Mouse (Mus musculus) bone marrow, adult 2 months (tissue): ENCODE results near the gene Zfp410. TPM values are rescaled to one million over a fixed set of nuclear protein-coding genes. Genes with fewer than 3 reads are reported as not detected.

Source experiments
- H3K27ac ChIP-seq: fragments of 200-500 bp; 2 replicates; pipeline ENCODE4 v1.5.1; 2012; ENCODE audit warnings: low read depth, mild to moderate bottlenecking, control low read depth, inconsistent platforms, low read length; ENCODE audit not compliant: control insufficient read depth, poor library complexity, insufficient read depth
- H3K4me1 ChIP-seq: fragments of 200-500 bp; 2 replicates; pipeline ENCODE4 v1.6.1; 2011; ENCODE audit warnings: low read length; ENCODE audit not compliant: control insufficient read depth, insufficient read depth
- H3K4me3 ChIP-seq: fragments of 200-500 bp; replicated peaks from 2 replicates; pipeline ENCODE3; 2011; ENCODE audit warnings: mild to moderate bottlenecking, low read depth, low read length, control low read depth; ENCODE audit not compliant: control insufficient read depth
- CTCF ChIP-seq: fragments of 200-500 bp; IDR thresholded peaks from 2 replicates; pipeline ENCODE4 v1.5.1; 2011; ENCODE audit warnings: low read length, control low read depth; ENCODE audit not compliant: control insufficient read depth, insufficient read depth
- POLR2A ChIP-seq: fragments of 200-500 bp; IDR thresholded peaks from 2 replicates; pipeline ENCODE4 v1.6.1; 2011; ENCODE audit warnings: low read depth, mild to moderate bottlenecking, control low read depth, low read length, borderline replicate concordance; ENCODE audit not compliant: control insufficient read depth
- WGBS: fragments of 180-500 bp; shearing (Covaris S2); methylation state at CpG from one replicate; pipeline ENCODE4 v1.1.7; 2018; 5-methylcytosine and 5-hydroxymethylcytosine counted together
- polyA plus RNA-seq: library from polyadenylated mRNA; stranded (reverse); fragments of >200 nt; gene quantifications from 2 replicates; pipeline ENCODE4 v1.2.4, GENCODE M21; 2011; ENCODE audit warnings: low replicate concordance; ENCODE audit not compliant: missing spikeins, insufficient read depth, insufficient read length

The Zfp410 gene
- polyA plus RNA-seq, 1 experiment, result 31.8 TPM

DNA sequence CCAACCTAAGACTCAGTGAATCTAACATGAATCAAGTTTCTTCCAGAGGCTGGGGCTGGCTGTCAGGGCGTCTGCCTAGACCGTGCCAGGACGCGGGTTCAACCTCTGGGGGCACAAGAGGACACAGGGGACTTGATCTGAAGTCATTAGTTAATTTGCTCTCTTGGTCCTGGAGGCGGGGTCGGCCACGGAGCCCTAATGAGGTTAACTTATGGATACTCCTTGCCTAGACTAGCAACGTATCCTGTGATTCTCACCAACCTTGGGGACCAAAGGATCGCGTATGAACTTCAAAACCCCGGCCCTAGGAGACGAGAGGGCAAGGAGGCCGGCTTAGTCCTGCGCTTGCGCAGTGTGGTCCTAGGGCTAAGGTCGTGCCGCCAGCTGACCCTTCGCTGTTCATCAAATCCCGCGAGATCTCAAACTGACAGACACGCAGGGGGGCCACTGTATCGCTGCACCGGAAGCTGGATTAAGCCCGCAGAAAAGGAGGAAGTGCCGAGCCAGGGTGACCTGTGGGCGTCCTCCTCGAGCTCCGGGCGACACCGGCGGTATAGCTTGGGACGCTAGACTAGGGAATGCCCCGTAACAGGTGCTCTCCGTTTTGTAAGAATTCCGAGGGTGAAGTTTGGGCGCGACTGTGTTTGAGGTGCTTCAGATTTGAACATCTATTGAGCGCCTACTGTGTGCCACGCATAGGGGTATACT, 31.6 kb upstream of the Zfp410 start, which contains the start of gene Ptgr2:
Ptgr2 (plus strand) TSS at position 348 of the 708 bp plus-strand sequence.
- TF ChIP-seq CTCF (no peak), POLR2A (peak; percentile 97)
- no peaks in the 10 kb centered on the region; the same call in 1 of the 2 replicates for H3K4me1 ChIP-seq
- H3K27ac ChIP-seq, result peak within 1 kb of the TSS; percentile 79
- under 1% methylated on average over 39 of the region's 39 CpGs for WGBS
- peak within 1 kb of the TSS; percentile 74 for H3K4me3 ChIP-seq

DNA sequence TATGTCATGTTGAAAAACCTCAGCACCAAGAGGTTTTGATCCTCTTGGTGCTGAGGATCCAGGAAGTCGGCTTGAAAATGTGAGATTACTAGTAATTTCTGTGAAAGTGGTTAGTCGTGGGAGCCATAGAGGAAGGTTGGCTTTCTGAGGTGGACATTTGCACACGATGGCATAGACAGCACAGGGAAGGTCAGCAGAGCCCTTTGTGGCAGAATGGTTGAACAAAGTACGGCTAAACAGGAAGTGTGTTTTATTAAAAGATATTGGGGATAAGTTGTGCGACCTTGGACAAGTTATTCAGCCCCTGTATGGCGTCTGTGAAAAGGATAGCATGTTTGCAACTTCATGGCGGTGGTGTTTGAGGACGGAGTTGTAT, 31.1 kb upstream of the Zfp410 start:
- TF ChIP-seq POLR2A (no peak), CTCF (no peak)
- Histone ChIP-seq H3K4me3 (peak overlapping the region; percentile 74), H3K27ac (peak overlapping the region; percentile 79), H3K4me1 (no peaks in the 10 kb centered on the region)
- WGBS, result 10% methylated on average over 8 of the region's 8 CpGs

DNA sequence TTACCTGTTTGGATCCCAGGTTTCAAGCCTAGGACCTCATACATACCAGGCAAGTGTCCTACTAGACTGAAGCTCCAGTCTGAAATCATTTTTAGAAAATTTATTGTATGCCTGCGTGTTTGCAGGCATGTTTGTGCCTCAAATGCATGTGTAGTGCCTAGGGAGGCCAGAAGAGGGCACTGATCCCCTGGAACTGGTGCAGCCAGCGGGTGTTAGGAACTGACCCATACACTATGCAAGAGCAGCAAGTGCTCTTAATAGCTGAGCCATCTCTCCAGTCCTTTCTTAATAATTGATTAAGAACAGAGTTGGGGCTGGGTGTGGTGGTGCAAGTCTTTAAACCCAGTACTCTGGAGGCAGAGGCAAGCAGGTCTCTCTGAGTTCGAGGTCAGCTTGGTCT, 28.2 kb upstream of the Zfp410 start:
- WGBS, result 64% methylated on average over 3 of the region's 3 CpGs
- Histone ChIP-seq H3K27ac (no peak overlapping the region), H3K4me3 (no peak overlapping the region), H3K4me1 (no peaks in the 10 kb centered on the region)
- TF ChIP-seq CTCF, result peak; percentile 91
- no peak for TF ChIP-seq POLR2A

DNA sequence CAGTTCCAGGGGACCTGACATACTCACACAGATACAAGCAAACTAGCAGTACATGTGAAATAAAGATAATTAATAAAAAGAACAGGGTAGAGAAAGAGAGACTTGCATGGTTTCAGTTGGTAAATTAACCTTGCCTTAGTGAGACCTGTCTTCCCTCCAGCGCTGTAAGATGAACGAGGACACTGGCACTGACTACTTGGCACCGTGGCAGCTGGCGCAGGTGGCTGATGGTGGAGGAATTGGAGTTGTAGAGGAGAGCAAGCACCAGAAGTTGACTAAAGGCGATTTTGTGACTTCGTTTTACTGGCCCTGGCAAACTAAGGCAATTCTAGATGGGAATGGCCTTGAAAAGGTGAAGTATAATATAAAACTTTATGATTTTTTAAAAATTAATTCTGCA, 18.8 kb upstream of the Zfp410 start:
- WGBS, result 90% methylated on average over 6 of the region's 6 CpGs
- TF ChIP-seq CTCF, result no peak
- TF ChIP-seq POLR2A, result no peak
- Histone ChIP-seq H3K4me1 (no peaks in the 10 kb centered on the region), H3K4me3 (no peak overlapping the region), H3K27ac (no peak overlapping the region)

DNA sequence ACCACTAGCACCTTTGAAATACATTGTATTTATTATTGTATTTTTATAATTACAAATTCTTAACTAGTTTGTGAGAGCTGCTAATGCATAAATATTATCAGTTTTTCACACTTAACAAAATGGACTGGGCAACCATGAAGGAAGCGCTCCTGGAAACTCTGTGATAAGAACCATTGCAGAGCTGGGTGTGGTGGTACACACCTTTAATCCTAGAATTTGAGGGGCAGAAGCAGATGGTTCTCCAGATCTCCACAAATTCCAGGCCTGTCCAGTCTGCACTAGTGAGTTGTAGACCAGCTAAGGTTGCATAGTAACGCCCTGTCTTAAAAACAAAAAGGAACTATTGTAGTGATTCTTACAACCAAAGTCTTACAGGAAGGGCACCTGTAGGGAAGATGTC, 17.4 kb upstream of the Zfp410 start:
- Histone ChIP-seq H3K4me1 (no peaks in the 10 kb centered on the region; the same call in 1 of the 2 replicates), H3K4me3 (no peak overlapping the region), H3K27ac (no peak overlapping the region)
- TF ChIP-seq POLR2A (no peak), CTCF (no peak)
- 85% methylated on average over 2 of the region's 2 CpGs for WGBS

DNA sequence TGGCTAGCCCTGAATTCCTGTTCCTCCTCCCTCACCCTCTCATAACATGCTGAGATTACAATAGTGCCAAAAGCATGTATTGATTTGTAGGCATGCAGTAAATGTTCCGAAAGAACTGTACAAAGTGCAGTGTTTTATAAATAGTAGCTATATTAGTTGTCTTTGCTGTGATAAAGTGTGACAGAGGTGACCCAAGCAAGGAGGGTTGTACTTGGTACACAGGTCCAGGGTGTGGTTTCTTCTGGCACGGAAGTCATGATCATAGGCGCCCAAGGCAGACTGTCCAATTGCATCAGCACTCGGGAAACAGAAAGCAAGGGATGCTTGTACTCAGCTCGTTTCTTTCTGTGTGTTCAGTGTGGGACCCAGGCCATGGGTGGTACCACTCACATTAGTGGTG, 12.6 kb upstream of the Zfp410 start:
- TF ChIP-seq CTCF (no peak), POLR2A (no peak)
- Histone ChIP-seq H3K27ac (no peak overlapping the region), H3K4me1 (no peaks in the 10 kb centered on the region; the same call in 1 of the 2 replicates), H3K4me3 (no peak overlapping the region)
- 85% methylated on average over 5 of the region's 5 CpGs for WGBS

DNA sequence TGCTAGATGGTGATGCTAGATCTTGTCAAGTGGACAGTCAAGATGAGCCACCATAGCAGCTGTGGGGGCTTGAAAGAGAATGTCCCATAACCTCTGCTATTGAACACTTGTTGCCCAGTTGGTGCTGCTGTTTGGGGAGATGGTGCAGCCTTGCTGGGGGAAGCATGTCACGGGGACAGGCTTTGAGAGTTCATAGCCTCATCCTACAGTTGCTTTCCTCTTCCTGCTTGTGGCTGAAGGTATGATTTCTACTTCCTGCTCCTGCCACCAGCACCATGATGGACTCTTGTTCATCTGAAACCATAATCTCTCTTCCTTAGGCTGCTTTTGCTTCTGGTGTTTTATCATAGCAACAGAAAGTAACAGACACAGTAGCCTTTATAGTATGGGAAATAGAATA, 12.1 kb upstream of the Zfp410 start:
- Histone ChIP-seq H3K4me1 (no peaks in the 10 kb centered on the region; the same call in 1 of the 2 replicates), H3K4me3 (no peak overlapping the region), H3K27ac (no peak overlapping the region)
- WGBS, result 41% methylated on average over 1 of the region's 1 CpGs
- TF ChIP-seq POLR2A (no peak), CTCF (no peak)

DNA sequence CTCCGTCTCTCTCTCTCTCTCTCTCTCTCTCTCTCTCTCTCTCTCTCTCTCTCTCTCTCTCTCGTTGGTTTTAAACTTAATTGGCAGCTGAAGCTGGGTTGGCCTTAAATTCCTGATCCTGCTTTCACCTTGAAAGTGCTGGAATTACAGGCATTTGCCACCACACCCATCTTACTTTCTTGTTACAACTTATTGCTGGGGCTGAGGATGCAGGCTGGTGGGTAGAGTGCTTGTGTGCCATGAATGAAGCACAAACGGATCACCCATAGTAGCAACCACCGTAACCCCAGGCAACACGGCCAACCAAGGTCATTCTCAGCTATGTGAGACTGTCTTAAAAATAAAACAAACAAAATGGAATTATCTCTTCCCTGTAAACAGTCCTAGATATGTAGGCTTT, 5.3 kb upstream of the Zfp410 start:
- Histone ChIP-seq H3K4me3 (no peak overlapping the region), H3K4me1 (no peaks in the 10 kb centered on the region), H3K27ac (no peak overlapping the region)
- TF ChIP-seq POLR2A (no peak), CTCF (no peak)
- WGBS, result 85% methylated on average over 4 of the region's 5 CpGs

DNA sequence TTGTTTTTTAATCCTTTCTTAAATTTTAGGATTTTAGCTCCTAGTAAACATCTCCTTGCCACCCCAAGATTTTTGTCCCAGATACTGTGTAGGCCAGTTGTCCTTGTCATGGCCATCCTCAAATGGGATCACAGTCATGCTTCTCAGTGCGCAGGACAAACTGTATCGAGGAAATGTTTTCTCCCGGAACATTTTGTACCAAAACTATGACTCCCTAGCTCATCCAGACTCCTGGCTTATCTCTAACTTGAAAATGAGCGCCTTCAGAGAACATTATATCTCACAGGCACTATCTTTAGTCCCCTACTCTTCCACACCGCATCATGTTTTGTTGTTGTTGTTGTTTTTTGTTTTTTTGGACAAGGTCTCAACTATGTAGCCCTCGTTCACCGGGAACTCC, 646 bp upstream of the Zfp410 start:
- TF ChIP-seq CTCF (no peak), POLR2A (no peak)
- peak overlapping the region; percentile 98 for H3K4me3 ChIP-seq

More for the DNA sequence above, 646 bp upstream of the Zfp410 start:
- WGBS, result 47% methylated on average over 7 of the region's 7 CpGs
- H3K27ac ChIP-seq, result no peak overlapping the region
- no peaks in the 10 kb centered on the region; the same call in 1 of the 2 replicates for H3K4me1 ChIP-seq
